Mouse (Mus musculus) kidney, embryonic 16.5 days (tissue): ENCODE measurements around the gene Gm20388. TPM values are rescaled to one million over a fixed set of nuclear protein-coding genes. Genes with fewer than 3 reads are reported as not detected.

Experiments used
- ATAC-seq: fragments of 200-750 bp; cut with Nextera tagmentation; 2 replicates; pipeline ENCODE4 v1.8.0; 2017; ENCODE audit warnings: moderate TSS enrichment; ENCODE audit not compliant: low FRiP score, low TSS enrichment
- H3K27ac ChIP-seq: fragments of 300-500 bp; sonication (generic); 2 replicates; pipeline ENCODE4 v1.5.1; 2014; ENCODE audit warnings: low read length
- H3K27me3 ChIP-seq: fragments of 300-500 bp; sonication (generic); 2 replicates; pipeline ENCODE4 v1.6.1; 2014; ENCODE audit warnings: low read length, control low read depth, mixed read lengths; ENCODE audit not compliant: insufficient read depth
- H3K36me3 ChIP-seq: fragments of 300-500 bp; sonication (generic); 2 replicates; pipeline ENCODE4 v1.6.1; 2014; ENCODE audit warnings: low read length, control low read depth, mixed read lengths; ENCODE audit not compliant: insufficient read depth
- H3K4me1 ChIP-seq: fragments of 300-500 bp; sonication (generic); 2 replicates; pipeline ENCODE4 v1.6.1; 2014; ENCODE audit warnings: low read length, control low read depth, mixed read lengths; ENCODE audit not compliant: insufficient read depth
- H3K4me2 ChIP-seq: fragments of 300-500 bp; sonication (generic); replicated peaks from 2 replicates; pipeline ENCODE4 v1.6.1; 2014; ENCODE audit warnings: low read depth, low read length
- H3K4me3 ChIP-seq: fragments of 300-500 bp; sonication (generic); 2 replicates; pipeline ENCODE4 v1.5.1; 2014; ENCODE audit warnings: mild to moderate bottlenecking, low read length
- H3K9ac ChIP-seq: fragments of 300-500 bp; sonication (generic); replicated peaks from 2 replicates; pipeline ENCODE4 v1.6.1; 2014; ENCODE audit warnings: low read length
- H3K9me3 ChIP-seq: fragments of 300-500 bp; sonication (generic); 2 replicates; pipeline ENCODE4 v1.6.1; 2016; ENCODE audit warnings: low read length, control low read depth
- WGBS: fragments of 180-500 bp; shearing (Covaris S2); extraction: QIAGEN DNeasy Blood & Tissue Kit; methylation state at CpG from one replicate; pipeline ENCODE4 v1.1.7; 2014; 5-methylcytosine and 5-hydroxymethylcytosine counted together
- polyA plus RNA-seq: library from polyadenylated mRNA; unstranded; fragments of >200 nt; fragmentation: Nextera tagmentation; extraction: Ambion mirVana; gene quantifications from 2 replicates; pipeline ENCODE4 v1.2.1, GENCODE M21; 2015

The Gm20388 gene
- polyA plus RNA-seq, 1 experiment from 2014 or later = 7.7 TPM

DNA sequence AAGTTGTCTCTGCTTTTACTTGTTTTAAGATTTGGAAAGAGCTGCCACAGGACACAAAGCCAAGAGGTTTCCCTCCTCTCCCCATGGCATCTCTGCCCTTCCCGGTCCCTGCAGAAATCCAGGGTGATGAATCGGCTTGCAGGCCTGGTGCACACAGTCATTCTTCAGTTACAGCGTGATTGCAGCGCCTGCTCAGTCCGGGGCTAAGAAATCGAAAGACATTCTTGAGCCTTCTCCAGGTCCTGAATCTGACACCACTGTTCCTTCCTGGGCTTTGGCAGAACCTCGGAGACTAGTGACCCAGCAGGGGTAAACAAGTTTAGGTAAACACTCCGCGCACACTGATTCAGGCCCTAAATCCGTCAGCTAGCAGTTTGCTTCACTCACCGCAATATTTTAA is 991.7 kb downstream of the Gm20388 start:
- H3K9me3 ChIP-seq = peaks cover 7% of the 10 kb centered on the region; the same call in 1 of the 2 replicates
- H3K4me2 ChIP-seq = no peak overlapping the region; the same call in 1 of the 2 replicates
- H3K27ac ChIP-seq = peak overlapping the region; percentile 38; the same call in 1 of the 2 replicates
- peak; percentile 44; the same call in 1 of the 2 replicates for ATAC-seq
- H3K27me3 ChIP-seq = peaks cover 31% of the 10 kb centered on the region
- H3K36me3 ChIP-seq = no peaks in the 10 kb centered on the region
- H3K4me3 ChIP-seq = no peak overlapping the region
- 9% methylated on average over 11 of the region's 11 CpGs for WGBS
- peaks cover 24% of the 10 kb centered on the region for H3K4me1 ChIP-seq
- H3K9ac ChIP-seq = 0 out of 2 replicates have a peak overlapping the region, but pooled peaks have one; percentile 26

DNA sequence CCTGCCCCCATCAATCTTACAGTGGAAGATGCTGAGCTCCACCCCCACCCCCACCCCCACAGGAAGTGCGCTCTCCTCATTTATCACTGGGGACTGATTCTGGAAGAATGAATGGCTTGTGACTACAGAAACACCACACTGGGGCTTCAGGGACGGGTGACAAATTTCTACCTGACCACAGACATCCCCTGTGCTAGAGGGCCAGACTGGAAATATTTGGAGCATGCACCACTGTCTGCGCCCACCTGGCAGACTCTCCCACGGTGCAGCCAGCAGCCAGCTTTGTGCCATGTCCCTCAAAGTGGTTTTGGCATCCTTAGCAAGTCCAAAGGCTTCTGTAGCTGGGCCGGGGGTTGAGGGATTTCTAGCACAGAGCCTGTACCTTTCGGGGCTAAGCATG is 997.0 kb downstream of the Gm20388 start:
- H3K36me3 ChIP-seq = no peaks in the 10 kb centered on the region
- H3K4me1 ChIP-seq = peaks cover 2% of the 10 kb centered on the region; the same call in 1 of the 2 replicates
- 57% methylated on average over 6 of the region's 6 CpGs for WGBS
- ATAC-seq = no peak
- no peak overlapping the region for H3K4me3 ChIP-seq
- H3K27me3 ChIP-seq = peaks cover 18% of the 10 kb centered on the region
- H3K9ac ChIP-seq = no peak overlapping the region
- no peak overlapping the region for H3K4me2 ChIP-seq
- H3K9me3 ChIP-seq = no peaks in the 10 kb centered on the region
- H3K27ac ChIP-seq = no peak overlapping the region

DNA sequence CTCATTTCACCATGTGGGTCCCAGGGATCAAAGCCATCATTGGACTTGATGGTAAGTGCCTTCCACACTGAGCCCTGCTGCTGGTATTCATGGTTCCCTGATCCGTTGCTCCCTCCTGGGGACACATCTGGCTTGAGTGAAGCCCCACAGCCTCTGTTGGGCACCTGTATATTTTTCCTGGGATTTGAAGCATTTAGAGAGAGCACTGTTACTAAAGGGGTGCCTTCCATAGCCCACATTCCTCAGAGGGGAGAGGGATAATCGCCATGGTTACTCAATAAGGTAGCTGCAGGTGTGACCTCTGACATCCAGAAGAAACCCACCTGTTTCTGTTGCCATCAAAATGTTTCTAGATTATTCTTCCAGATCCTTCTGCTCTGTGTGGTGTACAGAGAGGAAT is 1000.3 kb downstream of the Gm20388 start:
- Histone ChIP-seq H3K36me3 (no peaks in the 10 kb centered on the region), H3K27me3 (peaks cover 27% of the 10 kb centered on the region)
- WGBS = 60% methylated on average over 2 of the region's 2 CpGs

DNA sequence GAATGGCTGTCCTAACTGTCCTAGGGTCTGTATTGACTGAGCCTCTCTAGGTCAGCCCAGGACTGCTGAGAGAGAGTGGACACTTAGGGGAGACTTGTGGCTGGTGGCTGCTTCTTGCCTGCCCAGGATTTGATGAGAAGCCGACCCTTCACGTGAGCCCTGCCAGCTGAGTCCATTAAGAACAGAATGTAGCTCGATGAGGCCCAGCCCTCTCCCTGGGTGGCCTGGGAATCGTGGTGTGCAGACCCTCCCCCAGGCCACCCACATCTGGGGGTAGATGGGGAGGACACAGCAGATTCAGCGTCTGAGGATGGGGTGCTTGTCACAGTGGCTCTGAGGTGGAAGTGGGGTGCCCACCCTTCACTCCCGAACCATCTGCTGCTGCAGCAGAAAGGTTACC is 1001.8 kb downstream of the Gm20388 start:
- Histone ChIP-seq H3K4me2 (no peak overlapping the region), H3K27ac (no peak overlapping the region), H3K9ac (no peak overlapping the region), H3K4me1 (peaks cover 8% of the 10 kb centered on the region; the same call in 1 of the 2 replicates), H3K9me3 (no peaks in the 10 kb centered on the region), H3K36me3 (no peaks in the 10 kb centered on the region), H3K4me3 (no peak overlapping the region), H3K27me3 (peaks cover 39% of the 10 kb centered on the region)
- no peak for ATAC-seq
- whole genome bisulfite sequencing = 21% methylated on average over 6 of the region's 6 CpGs

More for the DNA sequence above, 1000.3 kb downstream of the Gm20388 start:
- Histone ChIP-seq H3K4me1 (peaks cover 8% of the 10 kb centered on the region; the same call in 1 of the 2 replicates), H3K4me2 (no peak overlapping the region), H3K9me3 (no peaks in the 10 kb centered on the region), H3K4me3 (no peak overlapping the region), H3K27ac (no peak overlapping the region), H3K9ac (no peak overlapping the region)
- no peak for ATAC-seq

DNA sequence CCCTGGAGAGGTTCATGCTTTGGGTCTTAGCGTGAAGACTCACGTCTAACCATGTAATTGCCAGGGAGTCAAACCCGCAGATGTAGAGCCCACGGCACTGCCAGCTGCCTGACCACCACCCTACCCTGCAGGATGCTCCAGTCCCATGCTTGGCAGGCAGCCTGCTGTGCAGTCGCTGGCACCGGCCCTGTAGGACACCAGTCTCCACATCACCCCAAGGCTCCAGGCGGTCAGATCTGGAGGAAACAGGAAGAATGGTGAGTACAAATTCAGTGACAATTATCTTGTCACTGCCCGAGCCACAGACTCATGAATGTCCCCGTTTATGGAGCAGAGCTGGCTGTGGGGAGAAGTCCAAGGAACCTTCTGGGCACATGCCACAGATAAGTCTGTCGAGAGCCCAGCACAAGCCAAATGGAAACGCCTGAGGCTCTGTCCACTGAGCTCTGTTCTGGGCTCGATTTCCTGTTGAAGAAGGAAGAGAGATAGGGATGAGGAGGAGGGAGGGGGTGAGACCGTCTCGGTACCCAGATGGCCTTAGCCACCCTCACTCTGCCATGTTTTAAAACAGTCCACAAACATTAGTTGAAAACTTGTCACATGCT is 1006.3 kb downstream of the Gm20388 start:
- Histone ChIP-seq H3K9ac (no peak overlapping the region), H3K4me2 (no peak overlapping the region), H3K4me1 (peaks cover 6% of the 10 kb centered on the region; the same call in 1 of the 2 replicates), H3K27ac (no peak overlapping the region), H3K27me3 (peaks cover 57% of the 10 kb centered on the region), H3K4me3 (no peak overlapping the region), H3K36me3 (no peaks in the 10 kb centered on the region), H3K9me3 (no peaks in the 10 kb centered on the region)
- 65% methylated on average over 14 of the region's 14 CpGs for WGBS
- ATAC-seq = no peak

DNA sequence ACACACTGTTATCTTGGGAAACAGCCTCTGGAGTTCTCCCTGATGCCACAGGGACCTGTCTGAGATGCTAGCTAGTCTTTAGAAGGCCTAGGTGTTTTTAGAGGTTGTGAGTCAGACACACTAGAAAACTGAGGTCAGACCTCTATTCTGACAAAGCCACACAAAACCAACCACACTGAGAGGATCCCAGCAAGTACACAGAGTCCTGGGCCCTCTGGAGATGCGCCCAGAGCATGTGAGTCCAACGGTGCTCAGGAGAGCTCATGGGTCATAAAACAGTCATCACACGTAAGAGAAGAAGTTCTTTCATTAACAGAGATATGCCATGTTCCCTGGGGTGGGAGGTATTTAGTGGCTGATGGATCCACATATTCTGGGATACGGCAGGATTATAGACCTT is 1009.9 kb downstream of the Gm20388 start:
- no peak overlapping the region for H3K27ac ChIP-seq
- H3K4me3 ChIP-seq = no peak overlapping the region

DNA sequence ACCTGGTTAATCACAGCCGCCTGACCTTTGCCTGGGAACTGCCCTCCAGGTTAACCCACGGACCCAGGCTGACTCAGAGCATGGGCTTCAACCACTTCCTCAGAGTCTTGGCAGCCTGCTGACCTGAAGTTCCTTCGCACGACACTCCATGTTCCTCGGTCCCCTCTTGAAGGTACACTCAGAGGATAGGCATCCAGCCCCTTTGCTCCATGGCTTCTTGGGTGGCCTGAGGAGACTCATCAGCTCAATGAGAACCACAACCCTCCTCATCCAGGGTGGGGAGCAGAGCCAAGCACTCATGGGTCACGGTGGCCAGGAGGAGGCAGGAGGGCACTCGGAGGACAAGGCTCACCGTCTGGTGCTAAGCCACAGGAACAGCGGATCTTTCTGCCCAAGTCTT is 1015.6 kb downstream of the Gm20388 start:
- Histone ChIP-seq H3K9me3 (no peaks in the 10 kb centered on the region), H3K27ac (no peak overlapping the region), H3K36me3 (no peaks in the 10 kb centered on the region), H3K4me3 (no peak overlapping the region), H3K27me3 (peaks cover 12% of the 10 kb centered on the region; the same call in 1 of the 2 replicates), H3K4me1 (no peaks in the 10 kb centered on the region; the same call in 1 of the 2 replicates), H3K4me2 (no peak overlapping the region), H3K9ac (no peak overlapping the region)
- WGBS = 86% methylated on average over 9 of the region's 9 CpGs
- ATAC-seq = no peak

More for the DNA sequence above, 1009.9 kb downstream of the Gm20388 start:
- ATAC-seq = no peak
- WGBS = 61% methylated on average over 4 of the region's 4 CpGs
- Histone ChIP-seq H3K9ac (no peak overlapping the region), H3K36me3 (no peaks in the 10 kb centered on the region), H3K27me3 (peaks cover 40% of the 10 kb centered on the region), H3K4me1 (no peaks in the 10 kb centered on the region), H3K4me2 (no peak overlapping the region), H3K9me3 (no peaks in the 10 kb centered on the region)

DNA sequence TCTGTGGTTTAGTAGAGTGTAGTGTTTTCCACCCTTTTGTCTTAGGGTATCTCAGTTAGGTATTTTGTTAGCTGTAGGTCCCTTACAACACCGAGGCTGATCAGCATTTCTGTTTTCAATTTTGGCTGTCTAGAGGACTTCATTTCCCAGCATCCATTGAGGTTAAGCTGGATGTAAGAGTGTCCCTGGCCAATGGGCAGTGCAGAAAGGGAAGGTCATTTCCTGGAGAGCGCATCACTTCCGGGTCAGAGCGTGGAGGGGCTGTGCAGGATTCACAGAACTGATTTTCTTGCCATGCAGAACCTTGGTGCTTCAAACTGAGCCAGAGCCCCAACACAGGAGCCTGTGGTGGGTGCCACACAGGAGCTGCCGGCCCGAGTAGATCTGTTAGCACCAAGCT is 1017.4 kb downstream of the Gm20388 start:
- no peak overlapping the region for H3K27ac ChIP-seq
- H3K36me3 ChIP-seq = no peaks in the 10 kb centered on the region
- no peaks in the 10 kb centered on the region for H3K9me3 ChIP-seq
- peaks cover 26% of the 10 kb centered on the region; the same call in 1 of the 2 replicates for H3K27me3 ChIP-seq
- H3K4me1 ChIP-seq = no peaks in the 10 kb centered on the region; the same call in 1 of the 2 replicates
- 83% methylated on average over 6 of the region's 6 CpGs for WGBS
- H3K9ac ChIP-seq = no peak overlapping the region
- ATAC-seq = no peak
- H3K4me3 ChIP-seq = no peak overlapping the region
- H3K4me2 ChIP-seq = no peak overlapping the region

DNA sequence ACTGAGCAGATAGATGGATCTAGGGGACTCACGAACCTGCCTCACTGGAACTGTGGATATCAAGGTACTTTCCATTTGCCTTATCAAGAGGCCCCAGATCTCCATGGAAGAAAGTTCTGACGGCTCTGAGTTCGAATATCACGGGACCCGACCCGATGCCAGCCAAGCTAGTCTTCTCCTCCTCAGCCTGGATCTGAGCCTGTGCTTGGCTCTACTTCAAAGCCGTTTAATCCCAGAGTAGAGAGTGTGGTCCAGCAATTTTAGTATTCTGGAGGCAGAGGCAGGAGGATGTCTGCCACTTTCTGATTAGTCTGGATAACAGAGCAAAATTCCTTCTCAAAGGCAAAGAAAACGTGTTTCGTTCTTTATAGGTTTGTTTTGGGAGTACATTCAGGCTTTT is 1024.0 kb downstream of the Gm20388 start:
- no peaks in the 10 kb centered on the region for H3K36me3 ChIP-seq
- H3K9me3 ChIP-seq = no peaks in the 10 kb centered on the region
- H3K4me1 ChIP-seq = peaks cover 6% of the 10 kb centered on the region
- WGBS = 90% methylated on average over 9 of the region's 9 CpGs
- no peak overlapping the region for H3K4me2 ChIP-seq
- H3K27me3 ChIP-seq = peaks cover 71% of the 10 kb centered on the region
- H3K9ac ChIP-seq = no peak overlapping the region
- no peak for ATAC-seq
- no peak overlapping the region for H3K4me3 ChIP-seq
- no peak overlapping the region for H3K27ac ChIP-seq

DNA sequence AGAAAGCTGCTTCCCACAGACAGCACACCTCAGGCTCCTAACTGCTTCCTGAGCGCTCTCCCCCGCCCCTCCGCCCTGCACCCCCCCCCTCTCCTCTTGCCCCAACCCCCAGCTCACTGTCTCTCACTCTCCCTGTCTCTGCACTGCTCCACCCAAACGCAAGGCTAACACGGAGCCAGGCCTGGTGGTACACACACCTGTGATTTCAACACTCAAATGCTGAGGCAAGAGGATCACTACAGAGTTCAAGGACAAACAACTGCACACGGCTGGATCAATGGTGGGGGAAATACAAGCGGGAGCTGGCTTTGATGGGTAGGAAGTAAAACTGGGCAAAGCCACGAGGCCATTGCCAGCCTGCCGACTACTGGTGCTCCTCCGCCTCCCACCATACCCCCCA is 1026.0 kb downstream of the Gm20388 start:
- whole genome bisulfite sequencing = 35% methylated on average over 10 of the region's 10 CpGs
- Histone ChIP-seq H3K9ac (no peak overlapping the region), H3K4me3 (no peak overlapping the region), H3K36me3 (no peaks in the 10 kb centered on the region), H3K27me3 (peaks cover 69% of the 10 kb centered on the region), H3K4me1 (peaks cover 14% of the 10 kb centered on the region), H3K27ac (no peak overlapping the region), H3K4me2 (no peak overlapping the region), H3K9me3 (no peaks in the 10 kb centered on the region)
- no peak for ATAC-seq
